Mouse (Mus musculus) cerebellum, adult 11 months (tissue): ENCODE data around the gene Znrf1.

ENCODE experiments used
- DNase-seq: peaks from one replicate; pipeline ENCODE4 v3.0.0; 2022

Gene Znrf1

DNA sequence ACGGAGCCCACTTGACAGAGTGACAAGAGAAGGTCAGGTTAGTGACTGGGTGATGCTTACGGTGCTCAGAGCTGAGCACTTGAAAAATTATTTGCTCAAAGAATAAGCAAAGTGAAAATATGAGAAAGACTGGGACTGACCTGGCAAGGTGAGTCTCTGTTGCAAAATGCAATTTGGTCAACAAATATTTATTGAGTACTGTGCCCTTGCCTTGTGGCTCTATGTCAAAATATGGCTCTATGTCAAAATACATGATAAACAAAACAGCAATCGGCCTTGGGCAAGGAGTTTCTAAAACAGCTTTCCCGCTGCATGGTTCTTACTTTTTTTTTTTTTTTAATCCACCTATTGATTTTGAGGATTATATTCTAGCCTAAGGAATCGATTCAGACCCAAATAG, 406 bp upstream of the Znrf1 start:
- DNase-seq: no peak

DNA sequence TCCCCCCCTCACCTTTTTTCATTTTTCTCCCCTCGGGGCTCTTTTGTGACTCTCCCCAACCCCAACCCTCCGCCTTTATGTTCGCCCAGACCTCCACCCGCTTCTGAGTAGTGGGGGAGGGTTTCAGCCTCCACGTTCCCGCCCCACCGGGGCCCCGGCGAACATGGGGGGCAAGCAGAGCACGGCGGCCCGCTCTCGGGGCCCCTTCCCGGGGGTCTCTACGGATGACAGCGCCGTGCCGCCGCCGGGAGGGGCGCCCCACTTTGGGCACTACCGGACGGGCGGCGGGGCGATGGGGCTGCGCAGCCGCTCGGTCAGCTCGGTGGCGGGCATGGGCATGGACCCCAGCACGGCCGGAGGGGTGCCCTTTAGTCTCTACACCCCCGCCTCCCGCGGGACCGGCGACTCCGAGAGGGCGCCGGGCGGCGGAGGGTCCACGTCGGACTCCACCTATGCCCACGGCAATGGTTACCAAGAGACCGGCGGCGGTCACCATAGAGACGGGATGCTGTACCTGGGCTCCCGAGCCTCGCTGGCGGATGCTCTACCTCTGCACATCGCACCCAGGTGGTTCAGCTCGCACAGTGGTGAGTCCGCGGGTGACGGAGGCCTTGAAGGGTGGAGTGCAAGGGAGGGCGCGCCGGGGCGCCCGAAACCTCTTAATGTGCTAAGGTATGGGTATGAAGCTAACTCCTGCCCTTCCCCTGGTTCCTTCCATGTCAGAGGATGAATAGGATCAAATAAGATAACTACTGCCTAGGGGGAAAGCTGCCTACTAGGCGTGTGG, 1.3 kb downstream of the Znrf1 start:
- DNase-seq: peak; percentile 48

DNA sequence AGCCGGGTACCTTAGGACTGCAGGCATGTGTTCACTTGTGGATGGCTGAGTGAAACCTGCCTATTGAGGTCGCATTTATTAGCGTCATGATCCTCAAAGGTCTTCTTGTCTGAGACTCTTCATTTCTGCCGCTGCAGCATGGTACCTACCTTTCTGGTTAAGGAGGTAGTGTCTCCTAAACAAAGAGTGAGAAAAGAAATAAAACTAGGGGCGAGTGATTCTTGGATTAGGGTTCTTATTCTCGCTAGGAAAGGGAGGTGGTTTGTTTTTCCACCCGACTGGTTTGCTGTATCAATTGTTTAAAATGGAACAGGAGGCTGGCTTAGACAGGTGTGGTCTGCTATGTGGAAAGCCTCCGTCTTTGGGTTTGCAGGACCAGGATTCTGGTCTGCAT, 1.9 kb downstream of the Znrf1 start:
- no peak for DNase-seq

DNA sequence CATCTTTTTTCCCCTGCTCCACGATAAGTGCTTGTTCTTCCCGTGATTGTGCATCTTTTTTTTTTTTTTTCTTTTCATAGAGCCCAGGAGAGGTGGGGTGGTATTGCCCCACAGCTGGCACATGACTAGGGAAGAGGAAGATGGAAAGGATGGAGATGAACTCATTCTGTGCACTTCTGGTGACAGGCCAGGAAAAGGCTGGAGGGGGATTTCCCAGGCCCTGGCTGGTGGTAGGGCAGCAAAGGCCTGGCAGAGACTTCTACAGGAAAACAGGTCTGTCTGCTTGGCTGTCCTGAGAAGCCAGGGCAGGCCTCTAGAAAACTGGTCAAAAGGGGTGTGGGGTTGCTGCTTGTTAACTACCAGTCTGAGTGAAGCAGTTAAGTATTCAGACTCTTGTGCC, 2.3 kb downstream of the Znrf1 start:
- no peak for DNase-seq

DNA sequence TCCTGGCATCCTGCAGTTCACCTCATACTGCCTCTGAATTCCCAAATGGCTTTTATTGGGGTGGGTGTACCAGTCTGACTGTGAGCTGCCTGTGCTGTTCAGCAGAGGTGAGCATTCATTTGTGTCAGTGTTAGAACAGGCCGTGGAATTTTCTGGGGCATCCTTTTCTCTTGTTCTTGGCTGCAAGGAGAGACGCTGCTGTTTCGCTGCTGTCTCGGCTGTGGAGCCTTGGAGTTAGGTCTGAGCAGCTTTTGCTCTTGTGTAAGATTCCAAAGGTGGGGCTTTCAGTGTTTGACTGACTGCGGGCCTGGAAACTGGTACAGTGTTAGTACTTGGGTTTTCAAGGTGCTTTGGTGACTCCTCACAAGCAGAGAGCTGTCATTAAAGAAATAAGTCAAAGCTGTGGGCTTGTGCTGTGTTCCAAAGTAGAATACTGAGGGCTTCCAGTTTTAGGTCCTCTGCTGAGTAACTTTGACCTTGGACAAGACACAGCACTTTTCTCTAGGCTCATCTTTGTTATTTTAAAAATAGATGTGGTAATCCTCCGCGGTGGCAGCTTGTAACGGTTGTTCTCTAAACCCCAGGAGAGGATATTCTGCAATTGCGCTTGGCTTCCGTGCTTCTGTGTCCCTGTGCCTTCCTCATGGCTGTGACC, 3.7 kb downstream of the Znrf1 start:
- DNase-seq: no peak

DNA sequence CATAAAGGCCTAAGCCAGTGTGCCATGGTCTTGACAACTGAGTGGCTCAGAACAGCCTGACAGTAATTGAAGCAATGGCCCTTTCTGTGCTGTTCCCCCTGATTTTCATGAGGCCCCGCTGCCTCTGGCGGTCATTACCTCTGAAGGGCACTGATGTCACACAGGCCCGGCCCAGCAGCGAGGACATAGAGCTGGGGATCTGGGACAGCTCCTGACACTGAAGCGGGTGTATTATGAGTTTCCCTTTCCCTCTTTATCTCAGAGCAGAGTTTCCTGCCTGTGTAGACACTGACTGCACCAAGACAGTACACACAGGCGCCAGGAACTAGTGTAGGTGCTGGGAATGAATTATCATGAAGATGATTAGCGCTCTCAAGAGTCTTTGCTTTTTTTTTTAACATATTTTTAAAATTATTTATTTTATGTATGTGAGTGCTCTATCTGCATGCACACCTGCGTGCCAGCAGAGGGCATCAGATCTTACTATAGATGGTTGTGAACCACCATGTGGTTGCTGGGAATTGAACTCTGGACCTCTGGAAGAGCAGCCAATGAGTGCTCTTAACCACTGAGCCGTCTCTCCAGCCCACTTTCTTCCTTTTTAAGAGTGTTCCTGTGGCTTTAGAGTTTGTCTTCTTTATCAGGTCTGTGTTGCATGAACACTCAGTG, 7.9 kb downstream of the Znrf1 start:
- no peak for DNase-seq

DNA sequence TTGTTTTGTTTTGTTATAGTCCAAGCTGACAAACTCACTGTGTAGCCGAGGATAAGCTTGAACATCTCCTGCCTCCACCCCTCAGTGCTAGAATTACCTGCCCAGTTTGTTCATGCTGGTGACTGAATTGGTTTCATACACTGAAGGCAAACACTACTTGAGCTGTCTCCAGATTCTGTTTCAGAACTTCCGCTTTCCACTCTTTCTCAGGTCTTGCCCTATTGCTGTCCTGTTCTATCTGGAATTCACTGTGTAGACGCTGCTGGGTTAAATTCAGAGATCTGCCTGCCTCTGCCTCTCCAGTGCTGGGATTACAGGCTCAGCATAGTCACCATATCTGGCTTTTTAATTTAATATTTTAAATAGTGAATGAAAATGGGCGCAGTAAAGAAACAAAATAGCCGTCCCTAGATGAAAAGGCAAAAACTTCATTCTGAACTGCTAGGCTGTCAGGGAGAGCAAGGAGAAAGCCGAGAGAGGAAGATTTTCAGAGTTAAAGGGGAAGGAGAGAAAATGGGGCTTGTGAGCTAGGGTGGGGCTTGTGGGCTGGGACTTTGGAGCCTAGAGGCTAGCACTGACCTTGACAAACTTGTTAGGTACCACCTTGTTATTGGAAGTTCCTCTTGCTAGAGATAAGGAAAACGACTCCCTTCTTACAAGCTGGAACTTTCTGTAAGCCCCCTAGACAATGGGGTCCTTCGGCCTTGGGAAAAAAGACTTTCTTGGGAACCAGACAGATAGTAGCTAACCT, 9.7 kb downstream of the Znrf1 start:
- DNase-seq: no peak

DNA sequence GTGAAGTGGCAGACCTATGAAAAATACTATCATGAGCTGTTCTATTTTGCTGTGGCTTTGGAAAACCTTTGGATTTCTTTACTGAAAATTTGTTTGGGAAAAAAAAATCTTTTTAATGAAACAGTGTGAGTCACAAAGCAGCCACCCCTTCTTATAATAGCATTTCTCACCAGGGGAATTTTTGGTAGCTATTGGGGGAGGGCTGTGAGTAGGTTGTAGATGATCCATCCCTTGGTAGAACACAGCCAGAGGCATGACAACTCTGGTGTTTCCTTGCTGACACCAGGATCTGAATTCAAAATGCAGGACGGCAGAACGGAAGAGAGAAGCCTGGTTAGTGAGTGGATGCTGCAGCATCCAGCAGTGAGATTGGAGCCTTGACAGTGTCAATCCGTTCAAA, 11.2 kb downstream of the Znrf1 start:
- no peak for DNase-seq

DNA sequence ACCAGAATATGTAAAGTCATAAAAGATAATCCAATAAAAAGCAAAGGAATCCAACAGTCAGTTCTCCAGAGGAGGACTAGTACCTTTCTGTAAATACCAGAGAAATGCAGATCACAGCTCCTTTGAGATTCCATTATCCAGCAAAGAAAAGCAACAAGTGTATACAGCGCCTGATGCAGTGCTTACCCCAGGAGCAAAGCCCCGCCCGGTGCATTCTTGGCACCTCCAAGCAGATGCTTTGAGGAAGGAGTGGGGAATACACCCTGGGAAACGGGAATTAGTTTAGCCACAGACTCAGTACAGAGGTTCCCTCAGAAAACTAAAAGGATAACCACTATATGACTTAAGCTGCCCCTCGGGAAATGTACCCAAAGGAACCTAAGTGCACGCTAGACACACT, 12.3 kb downstream of the Znrf1 start:
- no peak for DNase-seq

DNA sequence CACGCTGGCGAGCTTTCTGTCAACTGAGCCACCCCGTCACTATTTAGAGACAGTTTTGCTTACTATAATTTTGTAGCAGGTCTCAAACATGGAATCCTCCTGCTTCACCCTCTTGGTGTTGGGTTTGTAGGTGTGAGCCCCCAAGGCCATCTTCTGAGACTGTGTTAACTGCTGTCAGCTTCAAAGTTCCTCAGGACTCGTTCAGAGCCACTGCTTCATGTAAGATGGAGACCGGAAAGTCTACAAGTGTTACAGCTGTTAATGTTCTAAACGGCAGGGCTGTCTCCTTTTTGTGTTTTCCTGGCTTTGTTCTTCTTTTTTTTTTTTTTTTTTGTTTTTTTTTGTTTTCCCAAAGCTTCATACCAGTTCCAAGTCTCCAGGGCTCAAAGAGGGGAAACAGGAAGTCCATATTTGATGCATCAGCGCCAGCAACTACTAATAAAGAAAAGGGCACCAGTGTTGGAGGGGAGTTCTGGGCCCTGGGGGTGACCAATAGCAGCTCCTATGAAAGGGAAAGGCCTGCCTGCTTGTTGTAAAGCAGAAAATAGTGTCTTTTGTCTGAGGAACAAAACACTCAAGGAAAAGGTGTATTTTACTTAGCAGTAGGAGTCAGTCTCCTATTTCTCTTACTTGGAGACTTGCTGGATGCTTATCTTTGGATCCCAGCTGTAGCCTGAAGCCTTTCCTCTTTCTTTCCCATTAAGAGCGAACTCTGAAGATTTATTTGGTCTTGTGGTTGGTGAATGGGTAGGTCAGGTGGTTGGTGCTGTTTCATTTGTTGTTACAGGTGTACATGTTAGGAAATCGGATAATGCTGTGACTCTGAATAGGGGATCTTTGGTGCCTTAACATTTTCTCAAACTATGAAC, 14.3 kb downstream of the Znrf1 start:
- no peak for DNase-seq

DNA sequence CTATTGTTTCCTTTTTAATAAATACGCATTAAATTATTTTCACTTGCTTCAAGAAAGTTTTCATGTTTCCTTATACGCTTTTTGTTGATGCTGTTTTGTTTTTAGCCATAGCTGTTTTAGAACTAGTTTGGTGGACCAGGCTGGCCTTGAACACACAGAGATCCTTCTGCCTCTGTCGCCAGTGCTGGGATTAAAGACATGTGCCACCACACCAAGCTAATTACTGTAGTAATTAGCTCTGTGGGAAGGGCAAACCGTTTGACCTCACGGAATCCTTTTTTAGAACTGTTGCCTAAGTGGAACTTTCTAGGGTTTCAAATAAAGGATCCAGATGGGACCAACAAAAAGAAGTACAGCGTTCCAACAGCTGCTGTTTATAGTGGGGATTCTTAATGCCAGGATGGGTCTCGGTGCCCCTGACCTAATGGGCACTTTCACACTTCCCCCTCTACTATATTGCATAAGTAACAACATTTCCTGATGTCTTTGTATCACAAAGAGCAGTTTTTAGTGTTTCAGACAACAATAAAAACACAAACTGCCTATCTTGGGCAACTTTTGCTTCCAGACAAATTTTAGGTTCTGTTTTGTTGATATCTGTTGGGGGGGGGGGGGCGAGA, 15.7 kb downstream of the Znrf1 start:
- DNase-seq: no peak

DNA sequence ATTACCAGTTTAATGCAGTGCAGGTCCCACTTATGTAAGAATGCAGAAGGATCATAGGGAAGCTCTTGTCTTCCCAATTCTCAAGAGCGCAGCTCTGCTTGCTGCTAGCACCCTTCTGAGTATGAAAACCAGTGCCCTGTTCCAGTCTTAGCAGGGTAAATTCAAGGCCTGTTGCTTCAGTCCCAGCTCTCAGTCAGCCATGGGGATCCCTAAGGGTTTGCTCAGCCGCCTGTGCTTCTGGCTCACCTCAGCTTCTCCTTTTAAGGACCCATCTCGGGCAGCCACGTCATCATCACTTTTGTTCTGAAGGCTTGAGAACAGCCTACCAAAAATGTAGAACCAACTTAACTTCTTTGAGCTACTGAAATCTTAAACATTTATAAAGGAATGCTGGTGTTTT, 25.9 kb downstream of the Znrf1 start:
- DNase-seq: no peak

DNA sequence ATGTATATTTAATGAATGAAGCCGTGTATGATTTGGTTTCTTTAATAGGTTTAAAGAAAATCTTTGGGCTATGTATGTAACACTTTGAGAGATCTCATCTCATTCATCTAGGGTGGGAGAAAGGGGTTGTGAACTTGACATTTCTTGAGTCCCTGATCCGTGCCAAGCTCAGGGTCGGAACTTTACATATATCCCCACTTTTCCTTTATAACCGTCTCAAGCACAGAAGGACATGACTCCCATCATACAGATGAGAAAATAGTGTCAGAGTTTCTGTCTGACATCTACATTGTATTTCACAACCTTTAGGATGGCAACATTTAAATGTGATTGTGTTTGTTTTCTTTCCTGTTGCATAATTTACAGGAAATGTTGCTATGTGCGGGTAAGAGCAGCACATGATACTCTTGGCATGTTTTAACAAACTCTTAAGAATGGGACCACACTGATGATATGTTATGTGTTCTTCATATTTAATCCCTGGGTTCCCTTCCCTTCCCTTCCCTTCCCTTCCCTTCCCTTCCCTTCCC, 26.4 kb downstream of the Znrf1 start:
- DNase-seq: no peak

DNA sequence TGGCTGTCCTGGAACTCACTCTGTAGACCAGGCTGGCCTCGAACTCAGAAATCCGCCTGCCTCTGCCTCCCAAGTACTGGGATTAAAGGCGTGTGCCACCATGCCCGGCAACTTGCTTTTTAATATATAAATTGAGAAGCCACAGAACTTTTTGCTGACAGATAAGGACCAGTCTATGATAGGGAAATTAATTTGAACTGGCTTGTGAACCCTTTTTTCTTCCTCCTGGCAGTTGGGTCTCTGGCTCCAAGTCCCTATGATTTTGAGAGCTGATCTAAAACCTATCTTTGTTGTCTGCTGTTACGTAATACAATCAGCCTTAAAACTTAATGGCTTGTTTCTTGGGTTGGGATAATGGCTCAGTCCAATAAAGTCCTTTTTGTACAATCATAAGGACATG, 27.2 kb downstream of the Znrf1 start:
- DNase-seq: no peak

DNA sequence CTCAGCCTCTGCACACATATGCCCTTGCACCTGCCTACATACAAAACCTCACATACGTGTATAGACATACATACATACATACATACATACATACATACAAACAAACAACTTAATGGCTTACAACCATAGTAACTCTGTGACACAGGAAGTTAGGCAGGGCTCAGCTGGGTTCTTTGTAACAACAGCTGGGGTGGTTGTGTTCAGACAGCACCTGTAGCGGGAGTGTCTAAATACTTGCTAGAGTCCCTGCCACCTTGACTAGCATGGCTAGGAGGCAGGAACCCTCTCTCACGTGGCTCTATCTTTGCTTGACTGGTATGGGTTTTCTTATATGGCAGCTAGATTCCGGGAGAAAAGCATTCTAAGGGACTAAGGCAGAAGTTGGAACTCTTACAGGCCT, 27.8 kb downstream of the Znrf1 start:
- no peak for DNase-seq

DNA sequence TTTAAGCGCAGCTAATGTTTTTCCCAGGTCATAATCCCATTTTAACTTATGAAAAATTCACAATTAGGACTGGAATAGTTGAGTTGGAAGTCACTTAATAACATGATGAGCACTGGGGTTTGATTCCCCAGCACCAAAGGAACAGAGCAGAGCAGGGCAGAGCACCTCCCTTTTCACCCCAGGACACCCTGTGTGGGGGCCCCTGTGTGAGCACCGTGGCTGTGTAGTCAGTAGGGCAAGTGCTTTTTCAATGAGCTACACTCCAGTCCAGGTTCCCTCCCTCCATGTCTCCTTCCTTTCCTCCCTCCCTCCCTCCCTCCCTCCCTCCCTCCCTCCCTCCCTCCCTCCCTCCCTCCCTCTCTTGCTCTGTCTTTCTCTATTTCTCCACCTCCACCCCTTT, 28.2 kb downstream of the Znrf1 start:
- DNase-seq: no peak

DNA sequence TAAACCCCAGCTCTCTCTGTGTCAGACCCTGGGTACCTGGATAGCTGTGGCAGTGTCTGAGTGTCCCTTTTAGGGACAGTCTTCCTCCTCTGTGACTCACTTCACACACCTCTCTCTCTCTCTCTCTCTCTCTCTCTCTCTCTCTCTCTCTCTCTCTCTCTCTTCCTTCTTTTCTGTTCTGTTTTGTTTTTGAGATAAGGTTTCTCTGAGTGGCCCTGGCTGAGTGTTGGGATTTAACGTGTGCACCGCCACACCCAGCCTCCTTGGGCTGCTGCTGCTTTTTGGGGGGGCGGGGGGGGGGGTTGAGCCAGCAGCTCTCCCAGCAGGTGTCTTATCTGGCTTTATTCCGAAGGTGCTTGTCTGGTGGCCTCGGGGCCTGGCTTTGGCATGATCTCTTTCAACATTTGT, 29.9 kb downstream of the Znrf1 start:
- DNase-seq: no peak

DNA sequence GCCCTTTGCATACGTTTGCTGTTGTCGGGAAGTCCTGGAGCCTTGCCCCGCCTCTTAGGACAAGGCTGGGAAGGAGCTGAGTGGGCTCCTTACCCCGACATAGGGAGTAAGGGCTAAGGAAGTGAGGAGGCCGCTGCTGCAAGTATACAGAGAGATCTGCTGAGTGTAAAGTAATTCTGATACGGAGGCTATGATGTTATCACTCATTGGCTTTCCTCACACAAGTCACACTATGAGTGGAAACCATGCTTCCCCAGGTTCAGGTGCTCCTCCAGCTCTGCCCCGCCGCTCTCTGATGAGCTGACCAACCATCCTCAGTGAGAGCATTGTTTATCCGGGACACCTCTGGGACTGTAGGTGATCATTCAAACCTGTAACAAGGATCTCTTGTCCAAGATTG, 30.4 kb downstream of the Znrf1 start:
- no peak for DNase-seq

DNA sequence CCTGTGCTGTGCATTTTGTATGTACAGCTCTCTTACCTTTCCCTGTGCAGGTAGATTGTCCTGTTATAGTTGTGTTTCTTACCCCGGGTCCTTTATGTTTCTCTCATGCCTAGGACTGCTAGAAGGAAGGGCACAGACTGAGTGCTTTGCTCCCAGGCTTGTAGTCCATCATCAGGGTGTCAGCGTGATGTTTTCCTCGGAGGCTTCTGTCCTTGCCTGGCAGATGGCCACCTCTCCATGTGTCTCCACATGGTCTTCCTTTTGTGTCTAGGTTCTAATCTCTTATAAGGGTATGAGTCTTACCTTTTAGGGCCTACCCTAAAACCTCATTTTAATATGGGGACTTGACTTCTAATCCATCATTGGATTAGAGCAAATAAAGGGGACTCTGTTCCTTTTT, 31.7 kb downstream of the Znrf1 start:
- DNase-seq: peak; percentile 47

DNA sequence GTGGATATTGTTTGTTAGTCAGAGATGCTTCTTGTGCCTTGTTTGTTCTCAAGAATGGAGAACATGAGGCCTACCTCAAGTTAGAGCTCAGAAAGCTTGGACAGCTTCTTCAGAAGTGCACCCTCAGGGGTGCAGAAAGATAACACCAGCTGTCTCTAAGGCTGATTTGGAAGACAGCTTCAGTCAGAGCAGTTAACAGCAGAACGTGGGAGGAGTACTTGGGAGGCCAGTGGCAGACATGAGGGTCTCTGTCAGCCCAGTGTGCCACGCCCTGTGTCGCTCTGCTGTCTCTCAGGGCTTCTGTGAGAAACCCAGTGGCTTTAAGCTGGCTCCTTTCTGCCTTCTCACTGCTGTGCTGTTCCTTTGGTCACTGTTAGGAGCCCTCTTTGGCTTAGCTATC, 32.1 kb downstream of the Znrf1 start:
- no peak for DNase-seq

DNA sequence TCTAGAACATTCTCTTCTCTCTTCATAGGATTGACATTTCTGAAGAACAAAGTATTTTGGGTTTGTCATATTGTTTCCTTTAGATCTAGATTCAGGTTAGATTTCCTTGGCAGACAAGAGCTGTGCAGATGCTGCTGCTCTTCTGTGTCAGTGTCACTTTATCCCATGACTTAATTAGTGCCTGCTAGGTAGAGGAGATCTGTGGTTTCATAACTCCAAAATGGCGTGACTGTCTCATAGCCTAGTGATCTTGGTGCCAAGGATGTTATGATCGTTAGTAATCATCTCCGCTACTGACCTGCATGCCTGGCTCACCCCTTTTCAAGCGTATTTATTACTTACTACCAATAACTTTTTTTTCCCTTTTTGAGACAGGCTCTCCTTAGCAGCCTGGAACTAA, 34.0 kb downstream of the Znrf1 start:
- no peak for DNase-seq

DNA sequence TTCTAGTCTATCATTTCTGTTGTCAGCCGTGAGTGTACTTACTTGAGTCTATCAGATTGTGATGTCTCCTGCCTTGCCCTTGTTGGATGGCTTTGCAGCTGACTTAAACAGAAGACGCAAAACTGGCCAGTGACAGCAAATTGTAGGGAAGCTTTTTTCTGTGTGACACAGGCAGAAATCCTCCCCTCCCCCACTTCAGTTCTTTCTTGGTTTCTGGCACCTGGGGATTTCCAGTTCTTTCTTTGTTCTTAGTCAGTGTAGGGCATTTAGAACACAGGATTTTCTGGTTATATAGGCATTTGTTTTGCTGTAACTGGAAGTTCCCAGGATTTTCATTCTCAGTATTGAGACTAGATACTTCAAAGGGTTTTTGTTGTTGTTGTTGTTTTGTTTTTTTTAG, 34.5 kb downstream of the Znrf1 start:
- no peak for DNase-seq
